Mouse (Mus musculus) limb, embryonic 11.5 days (tissue): ENCODE results near the gene Gsk3a. TPM values are rescaled to one million over a fixed set of nuclear protein-coding genes. Genes with fewer than 3 reads are reported as not detected.

Source experiments
- ATAC-seq: fragments of 200-750 bp; cut with Nextera tagmentation; 2 replicates; pipeline ENCODE4 v1.8.0; 2017; ENCODE audit warnings: low read depth; ENCODE audit not compliant: insufficient number of reproducible peaks, low FRiP score, low TSS enrichment
- DNase-seq: peaks from one replicate; pipeline ENCODE4 v3.0.0-alpha.2; 2015; ENCODE audit warnings: low spot score
- H3K27ac ChIP-seq: fragments of 300-500 bp; sonication (generic); replicated peaks from 2 replicates; pipeline ENCODE4 v1.5.1; 2014; ENCODE audit warnings: low read depth, mild to moderate bottlenecking, low read length
- H3K27me3 ChIP-seq: fragments of 300-500 bp; sonication (generic); 2 replicates; pipeline ENCODE4 v1.6.1; 2014; ENCODE audit warnings: mild to moderate bottlenecking, low read length, mixed read lengths; ENCODE audit not compliant: control insufficient read depth, insufficient read depth
- H3K36me3 ChIP-seq: fragments of 300-500 bp; sonication (generic); 2 replicates; pipeline ENCODE4 v1.6.1; 2014; ENCODE audit warnings: mild to moderate bottlenecking, low read length, moderate library complexity, mixed read lengths; ENCODE audit not compliant: control insufficient read depth, insufficient read depth
- H3K4me1 ChIP-seq: fragments of 300-500 bp; sonication (generic); 2 replicates; pipeline ENCODE4 v1.6.1; 2014; ENCODE audit warnings: low read length, mixed read lengths; ENCODE audit not compliant: control insufficient read depth, insufficient read depth
- H3K4me2 ChIP-seq: fragments of 300-500 bp; sonication (generic); 2 replicates; pipeline ENCODE4 v1.6.1; 2014; ENCODE audit warnings: low read depth, mild to moderate bottlenecking, moderate library complexity; ENCODE audit not compliant: severe bottlenecking
- H3K4me3 ChIP-seq: fragments of 300-500 bp; sonication (generic); 2 replicates; pipeline ENCODE4 v1.5.1; 2014; ENCODE audit warnings: low read depth, low read length
- H3K9ac ChIP-seq: fragments of 300-500 bp; sonication (generic); 2 replicates; pipeline ENCODE4 v1.6.1; 2014; ENCODE audit warnings: mild to moderate bottlenecking, low read length
- H3K9me3 ChIP-seq: fragments of 300-500 bp; sonication (generic); 2 replicates; pipeline ENCODE4 v1.6.1; 2016; ENCODE audit warnings: low read length; ENCODE audit not compliant: control insufficient read depth
- WGBS: fragments of 180-500 bp; shearing (Covaris S2); extraction: QIAGEN DNeasy Blood & Tissue Kit; methylation state at CpG from one replicate; pipeline ENCODE4 v1.1.7; 2014; 5-methylcytosine and 5-hydroxymethylcytosine counted together
- polyA plus RNA-seq: library from polyadenylated mRNA; unstranded; fragments of >200 nt; fragmentation: Nextera tagmentation; extraction: Ambion mirVana; gene quantifications from 2 replicates; pipeline ENCODE4 v1.2.1, GENCODE M21; 2014

Gene Gsk3a
- polyA plus RNA-seq, 1 experiment from 2014 or later: 17.3 TPM

GRCm38 (mm10) chr7:25281734-25282601 lies 44.3 kb upstream of the Gsk3a start:
- peaks cover 9% of the 10 kb centered on the region for H3K36me3 ChIP-seq
- H3K9me3 ChIP-seq: no peaks in the 10 kb centered on the region
- under 1% methylated on average over 69 of the region's 108 CpGs for WGBS
- DNase-seq (peak; percentile 97), ATAC-seq (peak; percentile 74)
- H3K27ac ChIP-seq: peak overlapping the region; percentile 97
- H3K4me1 ChIP-seq: peaks cover 43% of the 10 kb centered on the region
- H3K27me3 ChIP-seq: no peaks in the 10 kb centered on the region
- H3K4me2 ChIP-seq: peak overlapping the region; percentile 88
- H3K4me3 ChIP-seq: peak overlapping the region; percentile 79
- peak overlapping the region; percentile 81 for H3K9ac ChIP-seq

- Histone ChIP-seq H3K27ac (peak overlapping the region; percentile 97), H3K4me1 (peaks cover 43% of the 10 kb centered on the region), H3K27me3 (no peaks in the 10 kb centered on the region), H3K9ac (peak overlapping the region; percentile 2; the same call in 1 of the 2 replicates), H3K36me3 (peaks cover 6% of the 10 kb centered on the region), H3K9me3 (no peaks in the 10 kb centered on the region), H3K4me3 (peak overlapping the region; percentile 79), H3K4me2 (peak overlapping the region; percentile 88)
- ATAC-seq (no peak), DNase-seq (no peak)
- WGBS: 25% methylated on average over 12 of the region's 12 CpGs
Observed at GRCm38 (mm10) chr7:25281166-25281733, 43.6 kb upstream of the Gsk3a start.

GRCm38 (mm10) chr7:25279861-25280791 lies 42.5 kb upstream of the Gsk3a start:
- peak overlapping the region; percentile 88 for H3K4me2 ChIP-seq
- H3K9me3 ChIP-seq: no peaks in the 10 kb centered on the region
- ATAC-seq (peak; percentile 17), DNase-seq (peak; percentile 66)
- H3K36me3 ChIP-seq: no peaks in the 10 kb centered on the region
- H3K4me1 ChIP-seq: peaks cover 50% of the 10 kb centered on the region
- H3K4me3 ChIP-seq: peak overlapping the region; percentile 56
- H3K9ac ChIP-seq: peak overlapping the region; percentile 79
- peak overlapping the region; percentile 97 for H3K27ac ChIP-seq
- WGBS: 5% methylated on average over 5 of the region's 6 CpGs
- H3K27me3 ChIP-seq: no peaks in the 10 kb centered on the region

GRCm38 (mm10) chr7:25279076-25279860 lies 41.6 kb upstream of the Gsk3a start:
- ATAC-seq: peak; percentile 45
- no peak for DNase-seq
- Histone ChIP-seq H3K36me3 (peaks cover 2% of the 10 kb centered on the region; the same call in 1 of the 2 replicates), H3K27ac (peak overlapping the region; percentile 97), H3K4me1 (peaks cover 45% of the 10 kb centered on the region), H3K4me3 (peak overlapping the region; percentile 56), H3K9ac (peak overlapping the region; percentile 79), H3K27me3 (no peaks in the 10 kb centered on the region), H3K4me2 (peak overlapping the region; percentile 88), H3K9me3 (no peaks in the 10 kb centered on the region)
- WGBS: 1% methylated on average over 36 of the region's 49 CpGs

- Histone ChIP-seq H3K4me3 (peak overlapping the region; percentile 56), H3K9ac (peak overlapping the region; percentile 79), H3K4me1 (peaks cover 38% of the 10 kb centered on the region), H3K36me3 (peaks cover 2% of the 10 kb centered on the region; the same call in 1 of the 2 replicates), H3K27ac (peak overlapping the region; percentile 97), H3K4me2 (peak overlapping the region; percentile 88), H3K27me3 (no peaks in the 10 kb centered on the region), H3K9me3 (no peaks in the 10 kb centered on the region)
- DNase-seq (peak; percentile 87), ATAC-seq (peak; percentile 31; the same call in 1 of the 2 replicates)
- WGBS: under 1% methylated on average over 52 of the region's 60 CpGs
Observed at GRCm38 (mm10) chr7:25278341-25279075, 40.9 kb upstream of the Gsk3a start.

- 15% methylated on average over 4 of the region's 4 CpGs for WGBS
- Histone ChIP-seq H3K9ac (peak overlapping the region; percentile 18; the same call in 1 of the 2 replicates), H3K4me3 (peak overlapping the region; percentile 56), H3K36me3 (peaks cover 2% of the 10 kb centered on the region; the same call in 1 of the 2 replicates), H3K27me3 (no peaks in the 10 kb centered on the region), H3K9me3 (no peaks in the 10 kb centered on the region), H3K4me2 (peak overlapping the region; percentile 88), H3K4me1 (peaks cover 33% of the 10 kb centered on the region), H3K27ac (peak overlapping the region; percentile 97)
- no peak for DNase-seq
- no peak for ATAC-seq
Observed at GRCm38 (mm10) chr7:25277998-25278340, 40.3 kb upstream of the Gsk3a start.

GRCm38 (mm10) chr7:25277405-25277804 lies 39.8 kb upstream of the Gsk3a start:
- H3K4me1 ChIP-seq: peaks cover 33% of the 10 kb centered on the region
- H3K27me3 ChIP-seq: no peaks in the 10 kb centered on the region
- peak overlapping the region; percentile 88 for H3K4me2 ChIP-seq
- H3K36me3 ChIP-seq: peaks cover 6% of the 10 kb centered on the region
- no peak overlapping the region for H3K9ac ChIP-seq
- peak overlapping the region; percentile 56; the same call in 1 of the 2 replicates for H3K4me3 ChIP-seq
- 89% methylated on average over 4 of the region's 4 CpGs for WGBS
- no peaks in the 10 kb centered on the region for H3K9me3 ChIP-seq
- ATAC-seq (no peak), DNase-seq (no peak)
- no peak overlapping the region for H3K27ac ChIP-seq
